Mouse (Mus musculus) testis, adult 2 months (tissue): ENCODE measurements around the gene Prkcd.
"Not testable (repeated sequence)": the region's sequence is repeated elsewhere in the genome, so short reads cannot be mapped to it uniquely, and the experiment has no call there.

ENCODE experiments used
- CTCF ChIP-seq: fragments of 200-500 bp; IDR thresholded peaks from 2 replicates; pipeline ENCODE4 v1.5.1; 2012; ENCODE audit warnings: low read depth, mild to moderate bottlenecking, inconsistent platforms, low read length, moderate library complexity; ENCODE audit not compliant: control insufficient read depth, insufficient read depth, insufficient replicate concordance
- POLR2A ChIP-seq: fragments of 200-500 bp; IDR thresholded peaks from 2 replicates; pipeline ENCODE4 v1.6.1; 2012; ENCODE audit warnings: low read depth, mild to moderate bottlenecking, inconsistent platforms, low read length, moderate library complexity; ENCODE audit not compliant: control insufficient read depth

GRCm38 (mm10) chr14:30577303-30578062 lies 48.5 kb downstream of the Prkcd start:
- not testable (repeated sequence) for TF ChIP-seq CTCF, POLR2A
